Comparison of ENCODE assay signal across 8 mouse cellular contexts in genomic region chr2:122301921-122302573, GRCm38 (mm10). TPM values are rescaled to one million over a fixed set of nuclear protein-coding genes. Genes with fewer than 3 reads are reported as not detected.
A peak's percentile ranks its signal among the peaks of the same experiment; 100 is the strongest.
DNase-seq lines count a peak whose midpoint lies in the region; ATAC-seq lines count a peak whose summit lies in the region.

No protein-coding gene starts in this region.

- peak overlapping the region; percentile 70 for H3K4me2 ChIP-seq in heart, embryonic 16.5 days (ENCODE audit: low read depth, low read length)
- peak overlapping the region; percentile 94 for H3K4me2 ChIP-seq in hindbrain, embryonic 16.5 days (ENCODE audit: low read length)
- peak overlapping the region; percentile 93 for H3K4me2 ChIP-seq in midbrain, embryonic 16.5 days (ENCODE audit: low read length)

- no peaks in the 10 kb centered on the region for H3K36me3 ChIP-seq in heart, embryonic 16.5 days (ENCODE audit: control insufficient read depth, insufficient read depth)
- H3K36me3 ChIP-seq in embryonic facial prominence, embryonic 10.5 days (replicated peaks) = no peaks in the 10 kb centered on the region
- H3K36me3 ChIP-seq in hindbrain, embryonic 16.5 days (ENCODE audit: control insufficient read depth, insufficient read depth, low read length) = no peaks in the 10 kb centered on the region
- H3K36me3 ChIP-seq in midbrain, embryonic 16.5 days (ENCODE audit: control insufficient read depth, insufficient read depth, low read length) = no peaks in the 10 kb centered on the region

- H3K27me3 ChIP-seq in heart, embryonic 16.5 days (ENCODE audit: control insufficient read depth, insufficient read depth, low read length) = peaks cover 86% of the 10 kb centered on the region
- H3K27me3 ChIP-seq in embryonic facial prominence, embryonic 10.5 days (replicated peaks; ENCODE audit: low read depth, poor library complexity, severe bottlenecking) = peaks cover 100% of the 10 kb centered on the region
- H3K27me3 ChIP-seq in hindbrain, embryonic 16.5 days (replicated peaks; ENCODE audit: control insufficient read depth, insufficient read depth, low read length) = peaks cover 28% of the 10 kb centered on the region
- H3K27me3 ChIP-seq in midbrain, embryonic 16.5 days (ENCODE audit: control insufficient read depth, insufficient read depth, low read depth, low read length) = peaks cover 41% of the 10 kb centered on the region

- no peak overlapping the region; the same call in 1 of the 2 replicates for H3K9ac ChIP-seq in heart, embryonic 16.5 days (ENCODE audit: low read length)
- H3K9ac ChIP-seq in hindbrain, embryonic 16.5 days (ENCODE audit: low read depth, low read length) = peak overlapping the region; percentile 66
- H3K9ac ChIP-seq in midbrain, embryonic 16.5 days (ENCODE audit: low read depth, low read length) = peak overlapping the region; percentile 67

- intact Hi-C loops in heart, postnatal 25 days (cut with DNase I) = loop anchor here (2.0 kb wide), 1 partner anchor 107 kb away; no protein-coding TSS in a partner anchor

- ATAC-seq in heart, embryonic 16.5 days (replicated peaks; ENCODE audit: extremely low read depth, insufficient read depth, low FRiP score) = no peak
- no peak for ATAC-seq in hindbrain, embryonic 16.5 days
- ATAC-seq in midbrain, embryonic 16.5 days = no peak

- no peak for DNase-seq in heart, postnatal 25 days (ENCODE audit: low spot score)
- DNase-seq in embryonic facial prominence, embryonic 10.5 days (ENCODE audit: low spot score) = peak; percentile 31
- DNase-seq in thymus, postnatal 10 days (ENCODE audit: low spot score in 2 of 2) = no peak
- DNase-seq in layer of hippocampus, adult 11-12 months (ENCODE audit: low spot score) = no peak
- no peak for DNase-seq in retina, postnatal 1 day

- H3K27ac ChIP-seq in heart, embryonic 16.5 days (ENCODE audit: low read length) = no peak overlapping the region
- no peak overlapping the region for H3K27ac ChIP-seq in embryonic facial prominence, embryonic 10.5 days (replicated peaks)
- no peak overlapping the region for H3K27ac ChIP-seq in hindbrain, embryonic 16.5 days (ENCODE audit: low read depth, low read length)
- H3K27ac ChIP-seq in midbrain, embryonic 16.5 days (ENCODE audit: low read length) = no peak overlapping the region

- no peaks in the 10 kb centered on the region for H3K9me3 ChIP-seq in heart, embryonic 16.5 days (replicated peaks; ENCODE audit: control insufficient read depth, low read length)
- H3K9me3 ChIP-seq in embryonic facial prominence, embryonic 10.5 days = no peaks in the 10 kb centered on the region
- no peaks in the 10 kb centered on the region for H3K9me3 ChIP-seq in hindbrain, embryonic 16.5 days (ENCODE audit: control insufficient read depth, low read length)
- no peaks in the 10 kb centered on the region for H3K9me3 ChIP-seq in midbrain, embryonic 16.5 days (replicated peaks; ENCODE audit: control insufficient read depth, low read length, poor library complexity, severe bottlenecking)

- H3K4me1 ChIP-seq in heart, embryonic 16.5 days (ENCODE audit: control insufficient read depth, insufficient read depth, low read length) = peaks cover 25% of the 10 kb centered on the region
- H3K4me1 ChIP-seq in embryonic facial prominence, embryonic 10.5 days = peaks cover 41% of the 10 kb centered on the region
- peaks cover 39% of the 10 kb centered on the region for H3K4me1 ChIP-seq in hindbrain, embryonic 16.5 days (ENCODE audit: control insufficient read depth, insufficient read depth, low read depth, low read length)
- peaks cover 34% of the 10 kb centered on the region for H3K4me1 ChIP-seq in midbrain, embryonic 16.5 days (ENCODE audit: control insufficient read depth, insufficient read depth, low read length)

- peak overlapping the region; percentile 50 for H3K4me3 ChIP-seq in heart, embryonic 16.5 days (ENCODE audit: low read length)
- H3K4me3 ChIP-seq in embryonic facial prominence, embryonic 10.5 days = peak overlapping the region; percentile 55
- peak overlapping the region; percentile 49 for H3K4me3 ChIP-seq in hindbrain, embryonic 16.5 days (ENCODE audit: low read length)
- peak overlapping the region; percentile 46 for H3K4me3 ChIP-seq in midbrain, embryonic 16.5 days (ENCODE audit: low read depth, low read length)

- WGBS in heart, embryonic 16.5 days = 9% methylated on average over 23 of the region's 23 CpGs
- 7% methylated on average over 23 of the region's 23 CpGs for WGBS in embryonic facial prominence, embryonic 10.5 days
- 6% methylated on average over 23 of the region's 23 CpGs for WGBS in hindbrain, embryonic 16.5 days
- 5% methylated on average over 23 of the region's 23 CpGs for WGBS in midbrain, embryonic 16.5 days

RNA-seq across cellular contexts. Expression of gene Duoxa2, which starts 3.3 kb away (rescaled TPM):
- polyA plus RNA-seq in heart, embryonic 16.5 days (2015; fragmentation: Nextera tagmentation; extraction: Ambion mirVana) = not detected in 2 replicates
- total RNA-seq in heart, postnatal 25 days (2021) = under 1 TPM; 0.17 to 0.26 TPM
- polyA plus RNA-seq in embryonic facial prominence, embryonic 10.5 days (2016; fragmentation: Nextera tagmentation; extraction: Ambion mirVana) = 0.09 TPM in 1 of 2 replicates, not detected in the other
- polyA plus RNA-seq in hindbrain, embryonic 16.5 days (2015; fragmentation: Nextera tagmentation; extraction: Ambion mirVana) = 0.19 and 0.36 TPM in 2 replicates
- polyA plus RNA-seq in midbrain, embryonic 16.5 days (2015; fragmentation: Nextera tagmentation; extraction: Ambion mirVana) = 0.19 and 0.26 TPM in 2 replicates

RNA-seq across cellular contexts. Expression of gene Duox2, which starts 3.8 kb away (rescaled TPM):
- polyA plus RNA-seq in heart, embryonic 16.5 days (2015; fragmentation: Nextera tagmentation; extraction: Ambion mirVana) = 0.05 and 0.11 TPM in 2 replicates
- total RNA-seq in heart, postnatal 25 days (2021) = under 1 TPM; 0.44 to 0.45 TPM
- polyA plus RNA-seq in embryonic facial prominence, embryonic 10.5 days (2016; fragmentation: Nextera tagmentation; extraction: Ambion mirVana) = not detected in 2 replicates
- 0.03 TPM in 1 of 2 replicates, not detected in the other for polyA plus RNA-seq in hindbrain, embryonic 16.5 days (2015; fragmentation: Nextera tagmentation; extraction: Ambion mirVana)
- 0.03 TPM in 1 of 2 replicates, not detected in the other for polyA plus RNA-seq in midbrain, embryonic 16.5 days (2015; fragmentation: Nextera tagmentation; extraction: Ambion mirVana)

RNA-seq across cellular contexts. Expression of gene Duoxa1, which starts 11.5 kb away (rescaled TPM):
- 0.54 and 0.97 TPM in 2 replicates for polyA plus RNA-seq in heart, embryonic 16.5 days (2015; fragmentation: Nextera tagmentation; extraction: Ambion mirVana)
- under 1 TPM; 0.28 to 0.29 TPM for total RNA-seq in heart, postnatal 25 days (2021)
- 0.27 TPM in 1 of 2 replicates, not detected in the other for polyA plus RNA-seq in embryonic facial prominence, embryonic 10.5 days (2016; fragmentation: Nextera tagmentation; extraction: Ambion mirVana)
- polyA plus RNA-seq in hindbrain, embryonic 16.5 days (2015; fragmentation: Nextera tagmentation; extraction: Ambion mirVana) = 0.26 and 0.27 TPM in 2 replicates
- polyA plus RNA-seq in midbrain, embryonic 16.5 days (2015; fragmentation: Nextera tagmentation; extraction: Ambion mirVana) = 0.17 and 0.26 TPM in 2 replicates

RNA-seq across cellular contexts. Expression of gene Duox1, which starts 13.4 kb away (rescaled TPM):
- 0.05 and 0.12 TPM in 2 replicates for polyA plus RNA-seq in heart, embryonic 16.5 days (2015; fragmentation: Nextera tagmentation; extraction: Ambion mirVana)
- total RNA-seq in heart, postnatal 25 days (2021) = under 1 TPM; 0.20 to 0.23 TPM
- 0.07 TPM in 1 of 2 replicates, not detected in the other for polyA plus RNA-seq in embryonic facial prominence, embryonic 10.5 days (2016; fragmentation: Nextera tagmentation; extraction: Ambion mirVana)
- 0.09 and 0.15 TPM in 2 replicates for polyA plus RNA-seq in hindbrain, embryonic 16.5 days (2015; fragmentation: Nextera tagmentation; extraction: Ambion mirVana)
- polyA plus RNA-seq in midbrain, embryonic 16.5 days (2015; fragmentation: Nextera tagmentation; extraction: Ambion mirVana) = 0.07 and 0.11 TPM in 2 replicates
